Mouse (Mus musculus): ENCODE measurements around the gene Ankrd33.

- TF ChIP-seq CTCF (IDR thresholded peaks at IDR 0.05; ENCODE audit: low read depth, low read length) (no peak; the same call in 1 of the 2 replicates), POLR2A (IDR thresholded peaks at IDR 0.05; ENCODE audit: extremely low read depth, insufficient read depth, low read length) (no peak)
Observed at GRCm38 (mm10) chr15:101118399-101119125, 3.0 kb downstream of the Ankrd33 start.
